ENCODE assay signal across 8 mouse cellular contexts in genomic region chr14:30541541-30541940, GRCm38 (mm10). TPM values are rescaled to one million over a fixed set of nuclear protein-coding genes. Genes with fewer than 3 reads are reported as not detected.
DNase-seq lines count a peak whose midpoint lies in the region; ATAC-seq lines count a peak whose summit lies in the region.
"Had no signal": no experiment of that assay in that cellular context is flagged by ENCODE, and none has a peak within 500 bp of the region (broad histone marks: within the 10 kb centered on the region; RNA-seq: fewer than 3 reads in every experiment).

No protein-coding gene starts in this region.

- no peak overlapping the region for H3K9ac ChIP-seq in hindbrain, embryonic 14.5 days

- intact Hi-C loops in left cerebral cortex, postnatal 14 days (cut with DNase I), result no loop called here

- no peaks in the 10 kb centered on the region for H3K36me3 ChIP-seq in hindbrain, embryonic 14.5 days (replicated peaks; ENCODE audit: control insufficient read depth, insufficient read depth)

- DNase-seq in urinary bladder, postnatal 14 days (ENCODE audit: low spot score), result peak; percentile 37
- DNase-seq in urinary bladder, postnatal 10 days (ENCODE audit: low spot score), result no peak
- DNase-seq in cerebellum, postnatal 36 days, result peak; percentile 39 to 56
- DNase-seq in hindbrain, embryonic 14.5 days (ENCODE audit: low spot score), result peak; percentile 69
- peak; percentile 52 to 60 for DNase-seq in left cerebral cortex, postnatal 14 days (ENCODE audit: low spot score in 2 of 2)
- DNase-seq in testis, postnatal 14 days (ENCODE audit: low spot score), result peak; percentile 59

- 0 out of 2 replicates have a peak, but pooled peaks cover 7% of the 10 kb centered on the region for H3K4me1 ChIP-seq in hindbrain, embryonic 14.5 days (replicated peaks; ENCODE audit: control insufficient read depth, insufficient read depth, low read length)

- H3K27me3 ChIP-seq in hindbrain, embryonic 14.5 days (ENCODE audit: control insufficient read depth, insufficient read depth, low read length), result no peaks in the 10 kb centered on the region

- peak; percentile 77; the same call in 1 of the 2 replicates for ATAC-seq in hindbrain, embryonic 14.5 days (ENCODE audit: low FRiP score)
- no peak for ATAC-seq in activated CD4-positive, CD25-positive, alpha-beta regulatory T cell, adult 4 months

- H3K4me3 ChIP-seq in hindbrain, embryonic 14.5 days (replicated peaks; ENCODE audit: low read length), result no peak overlapping the region

- WGBS in hindbrain, embryonic 14.5 days, result 58% methylated on average over 10 of the region's 10 CpGs

- no peak overlapping the region for H3K27ac ChIP-seq in hindbrain, embryonic 14.5 days
- H3K27ac ChIP-seq: kidney, postnatal 0 days had no signal

- H3K4me2 ChIP-seq in hindbrain, embryonic 14.5 days (replicated peaks), result no peak overlapping the region

- no peaks in the 10 kb centered on the region for H3K9me3 ChIP-seq in hindbrain, embryonic 14.5 days (ENCODE audit: control insufficient read depth, low read length)

RNA-seq across cellular contexts. Expression of gene Tkt, which starts 6.6 kb away (rescaled TPM):
- 110 and 144 TPM in 2 replicates for polyA plus RNA-seq in hindbrain, embryonic 14.5 days (2014; fragmentation: Nextera tagmentation; extraction: Ambion mirVana)
- 100 to 1,000 TPM; 171 to 188 TPM for total RNA-seq in left cerebral cortex, postnatal 14 days (2021)
- polyA plus RNA-seq in activated CD4-positive, CD25-positive, alpha-beta regulatory T cell, adult 4 months (2017; shearing (Covaris generic)), result 100 to 1,000 TPM; 180 to 266 TPM

RNA-seq across cellular contexts. Expression of gene Cacna1d, which starts 50.3 kb away (rescaled TPM):
- polyA plus RNA-seq in hindbrain, embryonic 14.5 days (2014; fragmentation: Nextera tagmentation; extraction: Ambion mirVana), result 10.5 and 13.5 TPM in 2 replicates
- 10 to 100 TPM; 46.3 to 56.7 TPM for total RNA-seq in left cerebral cortex, postnatal 14 days (2021)
- 1 to 10 TPM; 1.6 to 2.2 TPM for polyA plus RNA-seq in activated CD4-positive, CD25-positive, alpha-beta regulatory T cell, adult 4 months (2017; shearing (Covaris generic))
